Mouse (Mus musculus) kidney, embryonic 14.5 days (tissue): ENCODE measurements around the gene Ank3. TPM values are rescaled to one million over a fixed set of nuclear protein-coding genes. Genes with fewer than 3 reads are reported as not detected.

Source experiments
- ATAC-seq: fragments of 200-750 bp; cut with Nextera tagmentation; 2 replicates; pipeline ENCODE4 v1.8.0; 2017; ENCODE audit warnings: moderate number of reproducible peaks, mild to moderate bottlenecking, moderate TSS enrichment, moderate library complexity; ENCODE audit not compliant: low FRiP score, low TSS enrichment
- H3K27ac ChIP-seq: fragments of 300-500 bp; sonication (generic); 2 replicates; pipeline ENCODE4 v1.5.1; 2014; ENCODE audit warnings: low read depth, mild to moderate bottlenecking, low read length, moderate library complexity, mixed read lengths
- H3K27me3 ChIP-seq: fragments of 300-500 bp; sonication (generic); 2 replicates; pipeline ENCODE4 v1.6.1; 2014; ENCODE audit warnings: mild to moderate bottlenecking, low read length; ENCODE audit not compliant: control insufficient read depth, insufficient read depth
- H3K36me3 ChIP-seq: fragments of 300-500 bp; sonication (generic); 2 replicates; pipeline ENCODE4 v1.6.1; 2014; ENCODE audit warnings: low read length, mixed read lengths; ENCODE audit not compliant: control insufficient read depth, insufficient read depth
- H3K4me1 ChIP-seq: fragments of 300-500 bp; sonication (generic); 2 replicates; pipeline ENCODE4 v1.6.1; 2014; ENCODE audit warnings: low read length, mixed read lengths; ENCODE audit not compliant: control insufficient read depth, insufficient read depth
- H3K4me2 ChIP-seq: fragments of 300-500 bp; sonication (generic); replicated peaks from 2 replicates; pipeline ENCODE4 v1.6.1; 2014; ENCODE audit warnings: low read depth, mild to moderate bottlenecking, low read length
- H3K4me3 ChIP-seq: fragments of 300-500 bp; sonication (generic); 2 replicates; pipeline ENCODE4 v1.5.1; 2014; ENCODE audit warnings: mild to moderate bottlenecking, low read length
- H3K9ac ChIP-seq: fragments of 300-500 bp; sonication (generic); 2 replicates; pipeline ENCODE4 v1.6.1; 2014; ENCODE audit warnings: low read depth, mild to moderate bottlenecking, low read length, moderate library complexity
- H3K9me3 ChIP-seq: fragments of 300-500 bp; sonication (generic); 2 replicates; pipeline ENCODE4 v1.6.1; 2016; ENCODE audit warnings: low read length; ENCODE audit not compliant: control insufficient read depth
- WGBS: fragments of 180-500 bp; shearing (Covaris S2); extraction: QIAGEN DNeasy Blood & Tissue Kit; methylation state at CpG from one replicate; pipeline ENCODE4 v1.1.7; 2014; 5-methylcytosine and 5-hydroxymethylcytosine counted together
- polyA plus RNA-seq: library from polyadenylated mRNA; unstranded; fragments of >200 nt; fragmentation: Nextera tagmentation; extraction: Ambion mirVana; gene quantifications from 2 replicates; pipeline ENCODE4 v1.2.1, GENCODE M21; 2014

Ank3 gene
- polyA plus RNA-seq, 1 experiment from 2014 or later, result 48.9 TPM

DNA sequence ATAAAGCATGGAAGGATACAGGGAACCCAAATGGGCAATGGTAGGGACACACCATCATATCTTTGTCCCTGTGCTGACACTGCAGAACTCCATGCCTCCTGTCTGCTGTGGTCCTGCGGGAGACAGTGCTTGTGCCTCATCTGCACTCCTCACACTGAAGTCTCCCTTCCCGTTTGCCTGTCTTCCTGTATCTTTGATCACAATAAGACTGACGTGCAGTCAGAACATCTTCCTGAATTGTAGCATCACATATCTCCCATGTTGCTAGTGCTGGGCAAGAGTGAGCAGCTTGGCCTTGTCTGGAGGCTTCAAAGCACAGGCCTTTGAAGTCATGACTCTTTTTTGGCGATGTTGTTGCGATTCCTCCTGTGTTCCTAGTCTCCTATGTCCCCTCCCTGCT is 346.3 kb downstream of the Ank3 start:
- no peak for ATAC-seq
- Histone ChIP-seq H3K36me3 (no peaks in the 10 kb centered on the region), H3K27me3 (no peaks in the 10 kb centered on the region), H3K4me1 (peaks cover 8% of the 10 kb centered on the region), H3K27ac (no peak overlapping the region), H3K4me2 (no peak overlapping the region), H3K9ac (no peak overlapping the region), H3K9me3 (no peaks in the 10 kb centered on the region), H3K4me3 (no peak overlapping the region)
- 67% methylated on average over 5 of the region's 5 CpGs for WGBS

DNA sequence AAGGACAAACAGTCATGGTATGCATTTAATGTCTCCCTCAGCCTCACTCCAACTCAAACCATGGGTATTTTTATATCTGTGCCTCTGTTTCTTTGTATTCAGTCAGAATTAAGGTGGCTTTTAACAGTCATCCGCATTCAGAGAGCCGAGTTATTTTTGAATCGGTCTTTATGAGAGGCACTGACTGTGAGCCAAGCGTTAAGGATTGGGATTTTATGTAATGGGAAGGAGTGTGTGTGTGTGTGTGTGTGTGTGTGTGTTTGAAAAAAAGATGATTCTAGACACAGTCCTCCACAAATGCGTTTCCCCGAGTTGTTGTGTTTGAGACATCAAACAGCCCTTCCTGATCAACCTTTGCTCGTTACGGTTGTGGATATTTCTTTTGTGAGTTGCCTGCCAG is 347.7 kb downstream of the Ank3 start:
- Histone ChIP-seq H3K9ac (no peak overlapping the region), H3K4me3 (no peak overlapping the region), H3K4me2 (no peak overlapping the region), H3K36me3 (no peaks in the 10 kb centered on the region), H3K4me1 (peaks cover 8% of the 10 kb centered on the region), H3K27ac (no peak overlapping the region), H3K27me3 (no peaks in the 10 kb centered on the region), H3K9me3 (no peaks in the 10 kb centered on the region)
- no peak for ATAC-seq
- WGBS, result 78% methylated on average over 8 of the region's 8 CpGs

DNA sequence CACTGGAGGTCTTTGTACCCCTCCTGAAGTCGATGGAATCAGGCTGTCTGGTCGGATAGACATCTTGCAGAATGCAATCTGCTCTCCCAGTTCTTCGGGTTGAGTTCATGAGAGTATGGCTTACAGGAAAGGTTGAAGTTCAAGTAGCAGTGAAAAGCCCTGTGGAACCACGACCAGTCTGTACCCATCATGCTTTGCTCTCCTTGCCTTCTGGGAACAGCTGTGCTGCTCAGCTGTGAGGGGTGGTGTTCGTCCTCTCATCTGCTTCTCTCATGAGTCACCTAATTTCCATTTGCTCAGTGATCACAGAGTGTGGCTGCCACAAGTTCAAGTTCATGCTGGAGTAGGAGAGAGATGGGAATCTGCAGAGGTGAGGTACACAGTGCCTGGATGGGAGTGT is 348.2 kb downstream of the Ank3 start:
- Histone ChIP-seq H3K36me3 (no peaks in the 10 kb centered on the region), H3K4me3 (no peak overlapping the region), H3K4me2 (no peak overlapping the region), H3K27ac (no peak overlapping the region), H3K9ac (no peak overlapping the region), H3K9me3 (no peaks in the 10 kb centered on the region), H3K4me1 (peaks cover 8% of the 10 kb centered on the region), H3K27me3 (no peaks in the 10 kb centered on the region)
- 53% methylated on average over 5 of the region's 5 CpGs for WGBS
- ATAC-seq, result no peak

DNA sequence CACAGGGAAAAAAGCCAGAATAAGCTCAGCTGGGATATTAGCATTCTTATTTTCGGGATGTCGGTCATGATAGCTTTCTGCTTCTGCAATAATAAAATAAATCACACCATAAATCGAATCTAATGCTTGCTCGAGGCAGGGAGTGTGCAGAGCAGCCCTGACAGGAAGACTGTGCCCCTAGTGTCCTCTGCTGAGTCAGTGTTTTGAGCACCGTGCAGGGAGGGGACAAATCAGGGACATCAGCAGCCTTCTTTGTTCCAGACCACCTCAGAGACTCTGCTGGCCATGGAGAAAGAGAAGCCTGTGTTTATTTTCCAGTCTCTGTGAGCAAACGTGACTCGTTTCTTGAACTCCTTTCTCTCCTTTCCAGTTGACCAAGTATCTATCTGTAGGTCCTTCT is 352.8 kb downstream of the Ank3 start:
- 22% methylated on average over 7 of the region's 7 CpGs for whole genome bisulfite sequencing
- no peak for ATAC-seq
- no peak overlapping the region for H3K4me2 ChIP-seq
- H3K27ac ChIP-seq, result no peak overlapping the region
- H3K4me1 ChIP-seq, result peaks cover 3% of the 10 kb centered on the region; the same call in 1 of the 2 replicates
- no peak overlapping the region for H3K9ac ChIP-seq
- no peak overlapping the region for H3K4me3 ChIP-seq
- no peaks in the 10 kb centered on the region for H3K36me3 ChIP-seq
- H3K9me3 ChIP-seq, result no peaks in the 10 kb centered on the region
- H3K27me3 ChIP-seq, result no peaks in the 10 kb centered on the region

DNA sequence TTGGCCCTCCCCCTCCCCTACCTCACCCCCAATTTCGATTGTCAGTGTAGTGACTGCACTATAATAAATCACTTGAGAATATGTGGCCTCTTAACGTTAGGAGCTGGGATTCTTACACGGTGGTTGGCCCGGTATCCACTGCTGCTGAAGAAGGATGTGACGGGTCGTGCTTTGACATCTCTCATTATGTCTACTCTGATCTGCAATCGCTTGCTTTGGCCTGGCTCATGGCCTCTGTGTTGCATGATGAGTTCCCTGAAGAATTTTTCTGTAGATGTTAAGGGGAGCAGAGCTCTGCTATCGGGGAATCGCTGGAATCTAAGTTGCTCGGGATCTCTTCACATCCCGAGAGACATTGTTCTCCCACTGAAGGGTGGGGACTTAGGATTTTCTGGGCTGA is 354.9 kb downstream of the Ank3 start:
- whole genome bisulfite sequencing, result 73% methylated on average over 11 of the region's 11 CpGs
- Histone ChIP-seq H3K4me2 (no peak overlapping the region), H3K9me3 (no peaks in the 10 kb centered on the region), H3K27ac (no peak overlapping the region), H3K4me3 (no peak overlapping the region), H3K27me3 (no peaks in the 10 kb centered on the region), H3K36me3 (no peaks in the 10 kb centered on the region), H3K4me1 (no peaks in the 10 kb centered on the region), H3K9ac (no peak overlapping the region)
- ATAC-seq, result no peak

DNA sequence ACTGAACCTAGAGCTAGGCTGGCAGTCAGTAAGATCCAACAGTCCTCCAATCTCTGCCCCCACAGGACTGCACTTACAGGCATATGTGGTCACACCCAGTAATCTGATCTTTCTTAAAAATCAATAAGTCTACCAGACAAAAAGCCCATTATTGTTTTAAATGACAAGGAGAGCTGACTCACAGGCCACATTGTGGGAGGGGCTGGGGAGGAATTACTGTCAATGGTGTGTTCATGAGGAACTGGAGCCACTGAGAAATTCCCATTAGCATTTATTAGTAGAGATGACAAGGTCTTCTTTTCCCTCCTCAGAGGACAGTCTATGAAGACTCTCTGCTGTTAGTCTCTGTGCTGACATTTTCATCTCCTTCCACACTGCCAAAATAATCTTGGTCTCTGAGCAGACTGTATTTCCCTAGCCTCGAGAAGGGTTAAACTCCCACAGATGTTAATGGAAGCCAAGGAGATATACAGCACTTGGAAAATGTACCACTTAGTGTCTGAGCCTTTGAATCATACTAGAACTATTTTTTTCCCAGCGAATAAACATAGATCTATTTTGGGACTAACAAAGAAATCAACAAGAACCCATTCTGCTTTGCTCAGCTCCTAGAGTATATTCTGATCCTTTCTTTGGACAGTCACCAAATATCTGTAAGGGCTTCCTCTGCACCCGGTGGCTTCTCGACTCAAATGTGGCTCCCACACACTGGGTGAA is 358.5 kb downstream of the Ank3 start:
- WGBS, result 40% methylated on average over 4 of the region's 4 CpGs
- Histone ChIP-seq H3K4me3 (no peak overlapping the region), H3K27ac (no peak overlapping the region), H3K36me3 (no peaks in the 10 kb centered on the region), H3K4me2 (no peak overlapping the region), H3K9me3 (no peaks in the 10 kb centered on the region), H3K27me3 (no peaks in the 10 kb centered on the region), H3K9ac (no peak overlapping the region), H3K4me1 (no peaks in the 10 kb centered on the region)
- ATAC-seq, result peak; percentile 20; the same call in 1 of the 2 replicates

DNA sequence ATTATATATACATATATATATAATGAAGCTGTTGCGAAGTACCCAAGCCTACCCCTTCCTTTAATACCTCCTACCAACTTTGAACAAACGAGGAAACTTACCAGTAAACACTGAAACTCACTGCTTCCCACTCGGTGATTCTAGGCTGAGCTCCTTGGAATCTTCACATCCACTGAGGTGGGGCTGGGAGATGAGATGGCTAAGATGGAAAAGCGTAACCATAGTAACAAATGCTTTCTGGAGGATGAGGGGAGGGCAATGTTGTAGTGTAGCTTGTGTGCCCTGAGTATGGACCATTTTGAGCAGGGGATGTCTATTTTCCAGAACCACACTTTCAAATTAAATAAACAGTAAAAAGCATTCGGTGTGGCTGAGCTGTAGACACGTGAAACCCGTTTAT is 364.4 kb downstream of the Ank3 start:
- no peak overlapping the region for H3K4me2 ChIP-seq
- no peak overlapping the region for H3K9ac ChIP-seq
- ATAC-seq, result no peak
- H3K9me3 ChIP-seq, result no peaks in the 10 kb centered on the region
- WGBS, result 79% methylated on average over 7 of the region's 7 CpGs
- no peaks in the 10 kb centered on the region for H3K36me3 ChIP-seq
- no peaks in the 10 kb centered on the region for H3K4me1 ChIP-seq
- no peaks in the 10 kb centered on the region for H3K27me3 ChIP-seq
- no peak overlapping the region for H3K27ac ChIP-seq
- H3K4me3 ChIP-seq, result no peak overlapping the region

DNA sequence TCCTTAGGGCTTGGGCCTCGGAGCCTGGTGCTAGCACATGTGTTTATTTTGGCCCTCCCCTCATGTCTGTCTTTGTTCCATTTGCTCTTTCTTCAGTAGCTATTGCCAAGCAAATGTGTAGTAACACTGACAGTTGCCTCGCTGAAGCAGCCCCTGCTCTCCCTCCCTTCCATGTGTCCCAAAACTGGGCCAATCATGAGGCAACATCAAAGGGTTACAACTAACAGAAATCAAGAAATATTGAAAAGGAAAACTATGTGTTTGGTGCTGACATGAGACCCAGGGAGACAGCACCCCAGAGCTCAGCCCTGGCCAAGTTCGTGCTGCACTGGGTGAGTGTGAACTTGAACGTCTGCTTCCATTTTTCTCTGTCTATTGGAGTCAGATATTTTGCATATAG is 365.8 kb downstream of the Ank3 start:
- H3K9me3 ChIP-seq, result no peaks in the 10 kb centered on the region
- 49% methylated on average over 4 of the region's 4 CpGs for WGBS

DNA sequence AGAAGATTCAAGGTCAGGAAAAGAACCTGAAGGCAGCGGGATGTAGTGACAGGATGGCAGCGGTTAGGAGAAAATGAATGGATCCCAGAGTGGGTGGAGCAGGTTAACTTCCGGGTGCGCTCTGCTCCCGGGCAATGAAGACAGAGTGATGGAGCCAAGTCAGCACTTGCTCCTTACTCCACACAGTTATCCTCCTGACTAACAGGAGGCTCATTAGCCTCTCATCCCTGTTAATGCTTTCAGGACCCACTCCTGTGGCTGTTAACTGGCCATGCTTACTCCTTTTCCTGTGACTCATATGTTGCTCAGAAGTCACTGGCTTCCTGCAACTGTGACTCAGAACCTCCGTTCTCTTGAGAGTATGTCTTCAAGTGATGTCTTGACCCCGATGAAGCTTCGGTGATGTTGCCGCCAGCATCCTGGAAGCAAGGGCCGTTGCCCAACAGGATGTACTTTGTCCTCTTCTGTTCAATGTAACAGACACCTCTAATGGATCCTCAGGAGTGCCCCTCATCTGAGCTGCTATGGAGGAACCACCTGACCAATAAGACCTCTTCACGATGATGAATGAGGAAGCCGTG is 378.6 kb downstream of the Ank3 start:
- Histone ChIP-seq H3K4me2 (no peak overlapping the region), H3K27ac (no peak overlapping the region), H3K36me3 (no peaks in the 10 kb centered on the region), H3K27me3 (no peaks in the 10 kb centered on the region), H3K4me1 (no peaks in the 10 kb centered on the region), H3K4me3 (no peak overlapping the region), H3K9ac (no peak overlapping the region), H3K9me3 (no peaks in the 10 kb centered on the region)
- 92% methylated on average over 12 of the region's 12 CpGs for WGBS
- ATAC-seq, result no peak

More for the DNA sequence above, 365.8 kb downstream of the Ank3 start:
- no peak overlapping the region for H3K4me3 ChIP-seq
- no peak overlapping the region for H3K4me2 ChIP-seq
- no peak overlapping the region for H3K9ac ChIP-seq
- no peak for ATAC-seq
- no peaks in the 10 kb centered on the region for H3K4me1 ChIP-seq
- H3K27me3 ChIP-seq, result no peaks in the 10 kb centered on the region
- H3K36me3 ChIP-seq, result no peaks in the 10 kb centered on the region
- no peak overlapping the region for H3K27ac ChIP-seq
